Mouse (Mus musculus): ENCODE measurements at regions not wholly inside any gene's neighbourhood (a gene's known extent, or its start where the extent isn't known, plus 50 kb on each side); places are given as distances from the start of the nearest gene placed in this dataset.
A peak's percentile ranks its signal among the peaks of the same experiment; 100 is the strongest.

- peak; percentile 72 for DNase-seq
These were observed 58.5 kb downstream of the Zfp36l2 start for GRCm38 (mm10) chr17:84129204-84129603.

GRCm38 (mm10) chr17:84128262-84128661 is 59.5 kb downstream of the Zfp36l2 start:
- no peak for DNase-seq

GRCm38 (mm10) chr17:84126168-84126567 is 61.6 kb downstream of the Zfp36l2 start:
- no peak for DNase-seq

GRCm38 (mm10) chr17:84123161-84123560 is 64.6 kb downstream of the Zfp36l2 start:
- DNase-seq: no peak

GRCm38 (mm10) chr17:84122486-84123131 is 65.1 kb downstream of the Zfp36l2 start:
- no peak for DNase-seq

GRCm38 (mm10) chr17:84121291-84121690 is 66.5 kb downstream of the Zfp36l2 start:
- no peak for DNase-seq

GRCm38 (mm10) chr17:84119221-84120017 is 68.3 kb downstream of the Zfp36l2 start:
- DNase-seq: no peak

GRCm38 (mm10) chr17:84118781-84119180 is 69.0 kb downstream of the Zfp36l2 start:
- DNase-seq: no peak

GRCm38 (mm10) chr17:84118271-84118670 is 69.5 kb downstream of the Zfp36l2 start:
- DNase-seq: no peak

GRCm38 (mm10) chr17:84117756-84118155 is 70.0 kb downstream of the Zfp36l2 start:
- peak; percentile 64 for DNase-seq

GRCm38 (mm10) chr17:84116340-84117279 is 71.1 kb downstream of the Zfp36l2 start:
- no peak for DNase-seq

- no peak for DNase-seq
These were observed 71.8 kb downstream of the Zfp36l2 start for GRCm38 (mm10) chr17:84115957-84116339.

- DNase-seq: no peak
These were observed 72.6 kb downstream of the Zfp36l2 start for GRCm38 (mm10) chr17:84115133-84115532.

GRCm38 (mm10) chr17:84114279-84114994 is 73.3 kb downstream of the Zfp36l2 start:
- DNase-seq: no peak

GRCm38 (mm10) chr17:84113608-84114278 is 74.0 kb downstream of the Zfp36l2 start:
- peak; percentile 94 for DNase-seq

- no peak for DNase-seq
These were observed 75.2 kb downstream of the Zfp36l2 start for GRCm38 (mm10) chr17:84112411-84113031.

- no peak for DNase-seq
These were observed 75.9 kb downstream of the Zfp36l2 start for GRCm38 (mm10) chr17:84111787-84112370.

- DNase-seq: no peak
These were observed 76.8 kb downstream of the Zfp36l2 start for GRCm38 (mm10) chr17:84110945-84111344.

GRCm38 (mm10) chr17:84110000-84110695 is 77.6 kb downstream of the Zfp36l2 start:
- DNase-seq: no peak

GRCm38 (mm10) chr17:84107946-84108686 is 79.6 kb downstream of the Zfp36l2 start:
- DNase-seq: no peak

Data from kidney, adult 9 months (tissue).